Mouse (Mus musculus) spleen, postnatal 14 days (tissue): Measurements from ENCODE around the gene Ikzf2.

Experiments used
- DNase-seq, 2 experiments: peaks; one replicate each; pipeline ENCODE4 v3.0.0; 2021 to 2022; ENCODE audit warnings: low spot score in 2 of 2

Ikzf2 gene

DNA sequence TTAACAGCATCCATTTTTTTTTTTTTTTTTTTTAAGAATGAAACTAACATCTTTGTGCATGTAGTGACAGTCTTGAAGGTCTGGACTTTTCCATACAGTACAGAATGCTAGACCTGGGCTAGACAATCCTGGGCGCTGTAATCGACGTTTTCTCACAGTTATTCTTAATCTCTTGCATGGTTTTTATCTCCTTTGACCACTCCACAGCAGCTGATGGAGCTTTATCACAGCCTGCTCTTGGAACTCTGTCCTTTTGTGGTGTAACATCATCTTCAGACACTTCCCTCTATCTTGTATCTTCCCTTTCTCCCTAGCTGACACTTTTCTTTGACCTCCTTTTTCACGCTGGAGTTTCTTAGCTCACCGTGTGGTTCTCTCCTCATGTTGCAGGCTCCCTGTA is 170.9 kb downstream of the Ikzf2 start:
- no peak for DNase-seq

DNA sequence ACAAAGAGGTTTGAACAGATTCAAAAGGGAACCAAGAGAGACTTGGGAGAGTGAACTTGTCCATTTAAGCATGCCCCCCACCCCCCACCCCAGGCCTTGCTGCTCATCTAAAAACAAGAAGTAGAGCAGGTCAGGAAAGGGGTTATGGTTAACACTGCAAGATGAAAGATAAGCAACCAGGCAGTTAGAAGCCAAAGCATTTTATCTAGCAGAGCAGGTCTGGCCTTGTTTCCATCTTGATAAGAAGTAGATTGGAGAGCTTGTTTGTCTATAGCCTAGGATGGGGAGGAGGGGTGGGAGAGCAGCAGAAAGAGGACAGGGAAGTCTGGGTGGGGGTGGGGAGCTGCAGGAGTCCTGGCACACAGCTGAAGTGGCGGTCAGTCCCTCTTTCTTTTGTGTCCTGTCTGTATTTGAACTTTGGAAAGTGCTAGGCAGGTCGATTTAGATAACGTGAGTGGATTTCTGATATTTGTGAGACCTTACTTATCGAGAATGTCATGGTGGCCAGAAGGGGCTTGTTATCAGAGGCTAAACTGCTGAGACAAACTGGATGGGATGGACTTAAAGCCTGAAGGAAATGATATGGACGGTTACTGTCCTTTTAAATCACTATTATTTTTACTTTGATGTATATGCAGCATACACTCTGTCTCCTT is 173.3 kb downstream of the Ikzf2 start:
- no peak for DNase-seq

- no peak for DNase-seq
These were observed 178.8 kb downstream of the Ikzf2 start for GRCm38 (mm10) chr1:69508275-69508674.

- no peak for DNase-seq
These were observed 179.5 kb downstream of the Ikzf2 start for GRCm38 (mm10) chr1:69507513-69507912.

DNA sequence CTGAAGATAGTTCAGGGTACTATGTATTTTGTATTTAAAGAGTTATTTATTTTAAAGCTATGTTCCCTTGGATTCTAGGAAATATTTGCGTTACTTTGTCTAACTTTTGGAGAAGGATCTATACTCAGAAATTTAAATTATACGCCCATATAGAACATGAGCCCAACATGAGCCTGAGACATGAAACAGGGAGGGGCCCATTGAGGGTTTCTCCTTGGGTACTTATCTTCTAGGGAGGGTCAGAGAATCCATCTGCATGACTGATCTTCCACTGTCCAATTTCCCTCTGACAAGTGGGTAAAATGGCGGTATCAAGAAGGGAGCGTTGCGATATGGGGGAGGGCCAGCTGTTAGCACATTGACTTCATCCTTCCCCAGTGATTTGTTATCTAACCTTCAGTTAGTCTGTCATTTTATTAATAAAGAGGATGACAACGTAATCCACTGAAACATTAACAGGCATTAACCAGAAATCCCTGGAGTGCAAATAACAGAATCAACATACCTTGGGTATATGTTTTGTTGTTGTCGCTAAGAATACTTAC is 180.4 kb downstream of the Ikzf2 start:
- DNase-seq, result no peak

- DNase-seq, result no peak
These were observed 181.0 kb downstream of the Ikzf2 start for GRCm38 (mm10) chr1:69506011-69506410.

- no peak for DNase-seq
These were observed 186.7 kb downstream of the Ikzf2 start for GRCm38 (mm10) chr1:69500388-69500787.

GRCm38 (mm10) chr1:69499652-69500051 is 187.4 kb downstream of the Ikzf2 start:
- no peak for DNase-seq

- DNase-seq, result no peak
These were observed 188.2 kb downstream of the Ikzf2 start for GRCm38 (mm10) chr1:69498862-69499306.

DNA sequence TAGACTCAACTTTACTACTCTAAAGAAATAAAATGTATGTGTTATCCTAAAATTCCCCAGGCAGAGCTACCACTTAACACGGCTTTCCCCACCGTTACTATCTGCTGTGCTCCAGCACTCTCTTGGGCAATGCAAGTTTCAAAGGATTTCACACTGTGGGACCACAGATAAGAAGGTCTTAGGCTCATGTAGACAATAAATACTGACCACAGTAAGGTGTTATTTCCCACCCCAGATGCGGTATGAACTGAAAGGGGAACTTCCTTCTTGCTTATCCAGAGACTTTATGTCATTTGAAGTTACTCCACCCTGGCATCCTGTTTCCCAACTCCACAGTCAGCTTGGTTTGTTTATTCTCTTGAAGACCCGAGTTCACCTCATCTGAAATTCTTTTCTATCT is 191.0 kb downstream of the Ikzf2 start:
- DNase-seq, result no peak

DNA sequence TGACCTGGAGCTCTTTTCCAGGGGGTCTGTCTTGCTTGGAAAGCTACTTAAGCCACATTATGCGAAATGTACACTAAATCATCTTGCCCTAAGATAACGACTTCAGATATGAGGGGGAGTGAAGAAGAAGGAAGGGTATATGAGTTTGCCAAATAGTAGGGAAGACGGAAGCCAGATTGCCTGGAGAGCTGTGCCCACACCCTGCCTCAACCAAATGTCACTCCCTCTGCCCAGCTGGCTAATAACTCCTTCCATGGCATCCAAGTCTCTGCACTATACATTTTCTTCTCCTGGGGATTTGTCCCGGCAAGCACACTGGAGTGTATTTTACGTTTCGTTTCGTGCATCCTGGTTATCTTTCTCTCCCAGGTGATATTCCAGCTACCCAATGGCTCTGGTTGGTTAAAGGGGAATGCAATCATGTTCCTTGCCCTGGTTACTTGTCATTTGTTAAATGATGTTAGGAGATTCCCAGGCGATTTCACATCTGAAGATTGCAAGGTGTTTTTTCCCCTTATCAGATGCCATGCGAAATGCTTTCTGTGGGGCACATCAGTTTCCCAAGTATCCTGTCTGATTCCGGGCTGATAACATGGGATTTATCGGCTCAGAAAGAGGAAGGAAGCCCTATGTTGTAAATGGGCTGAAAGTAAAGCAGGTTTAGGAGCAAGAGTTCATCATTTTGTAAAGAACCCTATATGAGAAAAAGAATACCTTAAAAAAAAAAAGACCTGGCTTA is 193.6 kb downstream of the Ikzf2 start:
- DNase-seq, result no peak

DNA sequence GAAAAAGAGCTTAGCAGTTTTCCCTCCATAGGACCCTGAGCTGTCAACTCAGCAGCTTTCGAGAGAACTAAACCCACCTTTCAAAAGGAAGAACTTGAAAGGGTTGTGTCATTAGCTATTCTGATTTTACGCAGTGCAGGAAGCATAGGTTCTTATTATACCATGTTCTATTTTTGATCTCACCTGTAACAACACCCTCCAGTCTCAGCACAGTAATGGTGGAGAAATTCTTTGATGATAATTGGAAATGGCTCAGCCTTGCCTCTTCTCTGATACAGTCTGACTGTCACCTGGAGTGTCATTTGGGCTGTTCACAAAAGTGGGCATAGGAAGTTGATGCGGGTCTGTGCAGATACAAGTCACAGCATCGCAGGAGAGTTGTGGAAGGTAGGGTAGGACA is 195.0 kb downstream of the Ikzf2 start:
- DNase-seq, result no peak

- no peak for DNase-seq
These were observed 198.0 kb downstream of the Ikzf2 start for GRCm38 (mm10) chr1:69489026-69489425.

DNA sequence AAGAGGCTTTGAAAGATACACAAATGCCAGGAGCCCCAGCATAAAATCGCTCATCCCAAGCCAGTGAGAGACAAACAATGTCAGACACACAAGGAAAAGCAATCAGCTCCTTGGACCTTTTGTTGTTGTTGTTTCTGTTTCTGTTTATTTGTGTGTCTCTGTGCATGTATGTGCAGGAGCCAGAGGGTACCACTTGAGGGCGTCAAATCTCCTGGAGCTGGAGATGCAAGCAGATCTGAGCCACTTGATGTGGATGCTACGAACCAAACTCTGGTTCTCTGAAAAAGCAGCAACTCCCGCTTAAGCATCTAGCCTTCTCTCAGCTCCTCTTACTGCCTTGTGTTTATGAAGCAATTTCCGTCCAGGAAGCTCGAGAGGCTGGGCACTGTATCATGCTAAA is 198.4 kb downstream of the Ikzf2 start:
- no peak for DNase-seq
